9 mouse cellular contexts compared by ENCODE assay signal in the genomic region with DNA sequence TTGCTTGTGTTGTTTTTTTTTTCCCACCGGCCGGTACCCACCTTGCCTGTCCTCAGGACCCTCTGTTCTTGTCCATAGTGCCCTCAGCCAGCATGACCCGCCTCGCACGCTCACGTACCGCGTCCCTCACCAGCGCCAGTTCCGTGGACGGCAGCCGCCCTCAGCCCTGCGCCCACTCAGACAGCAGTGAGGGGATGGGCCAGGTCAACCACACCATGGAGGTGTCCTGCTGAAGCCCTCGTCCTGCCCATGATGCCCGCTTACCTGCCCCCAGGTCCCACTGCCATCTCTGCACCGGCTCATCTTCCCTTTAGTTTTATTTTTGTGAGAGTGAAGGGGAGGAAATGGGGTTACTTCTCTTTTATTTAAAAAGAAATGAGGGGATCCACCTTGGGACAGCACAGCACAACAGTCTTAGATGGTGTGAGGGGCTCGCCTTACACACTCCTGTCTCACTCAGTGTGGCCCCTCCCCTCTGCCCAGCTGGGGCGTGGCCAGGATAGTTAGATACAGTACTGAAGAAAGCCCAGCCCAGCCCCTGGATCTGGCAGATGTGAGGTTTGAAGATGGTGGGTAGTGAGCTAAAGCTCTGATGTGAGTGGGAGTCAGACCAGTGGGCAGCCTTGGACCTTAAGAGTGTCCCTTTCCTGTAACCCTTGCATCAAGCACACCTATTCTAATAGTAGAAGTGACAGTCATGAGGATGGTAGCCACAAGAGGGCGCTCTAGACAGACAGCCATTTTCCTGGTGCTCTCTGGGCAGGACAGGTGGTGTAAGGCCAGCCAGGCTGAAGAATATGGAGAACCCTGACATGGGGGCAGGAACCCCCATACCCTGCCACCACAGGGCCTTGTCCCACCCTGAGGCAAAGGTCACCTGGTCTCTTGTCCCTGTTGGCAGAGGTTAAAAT. TPM values are rescaled to one million over a fixed set of nuclear protein-coding genes. Genes with fewer than 3 reads are reported as not detected.
DNase-seq lines count a peak whose midpoint lies in the region; ATAC-seq and TF ChIP-seq lines count a peak whose summit lies in the region.
"Had no signal": no experiment of that assay in that cellular context is flagged by ENCODE, and none has a peak within 500 bp of the region (broad histone marks: within the 10 kb centered on the region; RNA-seq: fewer than 3 reads in every experiment).

No protein-coding gene starts in this region.

- no peak overlapping the region for H3K4me2 ChIP-seq in intestine, embryonic 16.5 days (ENCODE audit: low read depth, low read length)
- H3K4me2 ChIP-seq: embryonic facial prominence, embryonic 15.5 days had no signal

- TF ChIP-seq CTCF in cerebellum, adult 2 months (IDR thresholded peaks at IDR 0.05; ENCODE audit: borderline replicate concordance, insufficient read depth, low read depth, low read length): peak; percentile 83

- H3K27ac ChIP-seq in cerebellum, adult 2 months (ENCODE audit: insufficient read depth, low read length): no peak overlapping the region
- H3K27ac ChIP-seq in intestine, embryonic 16.5 days (ENCODE audit: low read length): no peak overlapping the region
- H3K27ac ChIP-seq: embryonic facial prominence, embryonic 15.5 days had no signal

- no peaks in the 10 kb centered on the region for H3K9me3 ChIP-seq in intestine, embryonic 16.5 days (ENCODE audit: control insufficient read depth, low read length)
- H3K9me3 ChIP-seq: embryonic facial prominence, embryonic 15.5 days had no signal

- TF ChIP-seq POLR2A in cerebellum, adult 2 months (IDR thresholded peaks at IDR 0.05; ENCODE audit: borderline replicate concordance, insufficient read depth, low read length): no peak

- DNase-seq in 3T3-L1 (ENCODE audit: low read depth, low spot score) (peak; percentile 85), MEL-GATA-1-ER (ENCODE audit: extremely low read depth, low read depth) (peak; percentile 55), liver (peak; percentile 80)
- peak; percentile 72 to 79 for DNase-seq in cerebellum, adult 2 months
- peak; percentile 59 to 69 for DNase-seq in frontal cortex, postnatal 25 days (ENCODE audit: low spot score in 2 of 2)
- peak; percentile 53 for DNase-seq in testis, postnatal 14 days (ENCODE audit: low spot score)

- H3K9ac ChIP-seq in intestine, embryonic 16.5 days (ENCODE audit: low read depth, low read length): no peak overlapping the region
- H3K9ac ChIP-seq: embryonic facial prominence, embryonic 15.5 days had no signal

- peak; percentile 11; the same call in 1 of the 2 replicates for ATAC-seq in intestine, embryonic 16.5 days
- 0 out of 2 replicates have a peak, but pooled peaks have one; percentile 32 for ATAC-seq in monocyte, adult 5-6 weeks (replicated peaks; ENCODE audit: insufficient number of reproducible peaks, low FRiP score, low TSS enrichment, poor library complexity, severe bottlenecking)

- no peaks in the 10 kb centered on the region for H3K36me3 ChIP-seq in intestine, embryonic 16.5 days (ENCODE audit: control insufficient read depth, insufficient read depth, low read length)

- H3K4me1 ChIP-seq in cerebellum, adult 2 months (ENCODE audit: control insufficient read depth, insufficient read depth, low read length): peaks cover 2% of the 10 kb centered on the region; the same call in 1 of the 2 replicates
- H3K4me1 ChIP-seq in intestine, embryonic 16.5 days (ENCODE audit: control insufficient read depth, insufficient read depth, low read length): peaks cover 17% of the 10 kb centered on the region

- 78% methylated on average over 19 of the region's 19 CpGs for WGBS in cerebellum, adult 2 months
- 76% methylated on average over 19 of the region's 19 CpGs for WGBS in intestine, embryonic 16.5 days

- H3K27me3 ChIP-seq in cerebellum, adult 2 months (ENCODE audit: control insufficient read depth, insufficient read depth, low read length): no peaks in the 10 kb centered on the region
- no peaks in the 10 kb centered on the region for H3K27me3 ChIP-seq in intestine, embryonic 16.5 days (replicated peaks; ENCODE audit: control insufficient read depth, insufficient read depth, low read length)
- H3K27me3 ChIP-seq: embryonic facial prominence, embryonic 15.5 days had no signal

- no peak overlapping the region for H3K4me3 ChIP-seq in cerebellum, adult 2 months (replicated peaks; ENCODE audit: insufficient read depth, low read depth, low read length)
- H3K4me3 ChIP-seq in intestine, embryonic 16.5 days (ENCODE audit: low read length): no peak overlapping the region
- H3K4me3 ChIP-seq: embryonic facial prominence, embryonic 15.5 days had no signal

RNA-seq across cellular contexts. Expression of a gene that starts 2.3 kb away (rescaled TPM):
- polyA plus RNA-seq in cerebellum, adult 2 months (2012; rRNA removed): 26.7 and 27.8 TPM in 2 replicates
- 16.1 and 18.4 TPM in 2 replicates for polyA plus RNA-seq in intestine, embryonic 16.5 days (2015; fragmentation: Nextera tagmentation; extraction: Ambion mirVana)
- total RNA-seq in monocyte, adult 5-6 weeks (2017): 28.0 to 35.7 TPM (median 28.3 TPM) in 3 replicates

RNA-seq across cellular contexts. Expression of a gene that starts 36.6 kb away (rescaled TPM):
- polyA plus RNA-seq in cerebellum, adult 2 months (2012; rRNA removed): 1,847 and 1,940 TPM in 2 replicates
- 14.4 and 15.3 TPM in 2 replicates for polyA plus RNA-seq in intestine, embryonic 16.5 days (2015; fragmentation: Nextera tagmentation; extraction: Ambion mirVana)
- total RNA-seq in monocyte, adult 5-6 weeks (2017): not detected in 3 replicates

Comparison
In these comparisons a context has a peak if more than half of its experiments do, and no peak if none do; other contexts are left out.
1. RNA of a gene that starts 36.6 kb away (polyA plus RNA-seq): 1,847 to 1,940 TPM in cerebellum, adult 2 months; 14.4 to 15.3 TPM in intestine, embryonic 16.5 days; every median in the first group is over 100 times any median in the second.
2. Peak in every context shown above with its lines, with median percentiles within 50 percentile points of each other: DNase-seq.